Mouse (Mus musculus) intestine, embryonic 15.5 days (tissue): ENCODE data around the gene Zfp990. TPM values are rescaled to one million over a fixed set of nuclear protein-coding genes. Genes with fewer than 3 reads are reported as not detected.
"Not testable (repeated sequence)": the region's sequence is repeated elsewhere in the genome, so short reads cannot be mapped to it uniquely, and the experiment has no call there.

Experiments used
- ATAC-seq: fragments of 200-750 bp; cut with Nextera tagmentation; 2 replicates; pipeline ENCODE4 v1.8.0; 2017; ENCODE audit warnings: moderate TSS enrichment, moderate library complexity
- H3K27ac ChIP-seq: fragments of 300-500 bp; sonication (generic); 2 replicates; pipeline ENCODE4 v1.5.1; 2015; ENCODE audit warnings: mild to moderate bottlenecking, inconsistent platforms
- H3K27me3 ChIP-seq: fragments of 300-500 bp; sonication (generic); replicated peaks from 2 replicates; pipeline ENCODE4 v1.6.1; 2015; ENCODE audit warnings: inconsistent platforms
- H3K36me3 ChIP-seq: fragments of 300-500 bp; sonication (generic); 2 replicates; pipeline ENCODE4 v1.6.1; 2015; ENCODE audit warnings: inconsistent platforms
- H3K4me1 ChIP-seq: fragments of 300-500 bp; sonication (generic); replicated peaks from 2 replicates; pipeline ENCODE4 v1.6.1; 2015; ENCODE audit warnings: inconsistent platforms
- H3K4me2 ChIP-seq: fragments of 300-500 bp; sonication (generic); replicated peaks from 2 replicates; pipeline ENCODE4 v1.6.1; 2015; ENCODE audit warnings: mild to moderate bottlenecking, inconsistent platforms
- H3K4me3 ChIP-seq: fragments of 300-500 bp; sonication (generic); replicated peaks from 2 replicates; pipeline ENCODE4 v1.5.1; 2015; ENCODE audit warnings: inconsistent platforms
- H3K9ac ChIP-seq: fragments of 300-500 bp; sonication (generic); 2 replicates; pipeline ENCODE4 v1.6.1; 2015; ENCODE audit warnings: inconsistent platforms
- H3K9me3 ChIP-seq: fragments of 300-500 bp; sonication (generic); 2 replicates; pipeline ENCODE4 v1.6.1; 2016; ENCODE audit warnings: inconsistent platforms
- WGBS: fragments of 180-500 bp; shearing (Covaris S2); methylation state at CpG from one replicate; pipeline ENCODE4 v1.1.7; 2015; 5-methylcytosine and 5-hydroxymethylcytosine counted together
- polyA plus RNA-seq: library from polyadenylated mRNA; unstranded; fragments of >200 nt; fragmentation: Nextera tagmentation; extraction: Ambion mirVana; gene quantifications from 2 replicates; pipeline ENCODE4 v1.2.1, GENCODE M21; 2015

The Zfp990 gene
- polyA plus RNA-seq, 1 experiment from 2014 or later = 0.13 TPM

- H3K27ac ChIP-seq, H3K9ac ChIP-seq, H3K36me3 ChIP-seq, H3K4me1 ChIP-seq, H3K27me3 ChIP-seq, ATAC-seq, H3K4me3 ChIP-seq, H3K4me2 ChIP-seq, H3K9me3 ChIP-seq: not testable (repeated sequence)
- 76% methylated on average over 6 of the region's 6 CpGs for WGBS
These were observed 35.3 kb downstream of the Zfp990 start for GRCm38 (mm10) chr4:145545734-145546349.

GRCm38 (mm10) chr4:145546477-145546876 is 35.9 kb downstream of the Zfp990 start:
- ATAC-seq = not testable (repeated sequence)

GRCm38 (mm10) chr4:145556680-145557079 is 46.1 kb downstream of the Zfp990 start:
- no peak for ATAC-seq
- Histone ChIP-seq H3K27me3 (no peaks in the 10 kb centered on the region), H3K9ac (no peak overlapping the region), H3K4me3 (no peak overlapping the region), H3K36me3 (no peaks in the 10 kb centered on the region), H3K4me2 (no peak overlapping the region), H3K27ac (no peak overlapping the region), H3K4me1 (no peaks in the 10 kb centered on the region), H3K9me3 (no peaks in the 10 kb centered on the region)
- 68% methylated on average over 1 of the region's 1 CpGs for WGBS

More at GRCm38 (mm10) chr4:145546477-145546876, 35.9 kb downstream of the Zfp990 start:
- H3K4me1 ChIP-seq, H3K4me2 ChIP-seq, H3K9me3 ChIP-seq, H3K27me3 ChIP-seq, H3K9ac ChIP-seq, H3K36me3 ChIP-seq, H3K4me3 ChIP-seq, H3K27ac ChIP-seq: not testable (repeated sequence)
- 93% methylated on average over 3 of the region's 3 CpGs for WGBS

GRCm38 (mm10) chr4:145559505-145560099 is 49.0 kb downstream of the Zfp990 start:
- Histone ChIP-seq H3K27ac (no peak overlapping the region), H3K4me1 (no peaks in the 10 kb centered on the region), H3K4me2 (no peak overlapping the region), H3K36me3 (no peaks in the 10 kb centered on the region), H3K4me3 (no peak overlapping the region), H3K9ac (no peak overlapping the region), H3K9me3 (no peaks in the 10 kb centered on the region), H3K27me3 (no peaks in the 10 kb centered on the region)
- whole genome bisulfite sequencing = 39% methylated on average over 3 of the region's 3 CpGs
- no peak for ATAC-seq

- no peak overlapping the region for H3K27ac ChIP-seq
- no peaks in the 10 kb centered on the region for H3K36me3 ChIP-seq
- no peaks in the 10 kb centered on the region for H3K9me3 ChIP-seq
- 67% methylated on average over 3 of the region's 3 CpGs for WGBS
- no peaks in the 10 kb centered on the region for H3K27me3 ChIP-seq
- H3K4me1 ChIP-seq = no peaks in the 10 kb centered on the region
- ATAC-seq = no peak
- H3K4me3 ChIP-seq = no peak overlapping the region
- H3K4me2 ChIP-seq = no peak overlapping the region
- H3K9ac ChIP-seq = no peak overlapping the region
These were observed 53.7 kb downstream of the Zfp990 start for GRCm38 (mm10) chr4:145564111-145564821.

- not testable (repeated sequence) for H3K9ac ChIP-seq, H3K9me3 ChIP-seq, H3K4me3 ChIP-seq, H3K27me3 ChIP-seq, H3K4me1 ChIP-seq, H3K36me3 ChIP-seq, H3K4me2 ChIP-seq, ATAC-seq, H3K27ac ChIP-seq
- WGBS = 84% methylated on average over 10 of the region's 10 CpGs
These were observed 59.9 kb downstream of the Zfp990 start for GRCm38 (mm10) chr4:145570461-145570860.

- not testable (repeated sequence) for ATAC-seq, H3K27me3 ChIP-seq, H3K36me3 ChIP-seq, H3K9me3 ChIP-seq, H3K4me2 ChIP-seq, H3K4me3 ChIP-seq, H3K27ac ChIP-seq, H3K9ac ChIP-seq, H3K4me1 ChIP-seq
- 91% methylated on average over 8 of the region's 8 CpGs for WGBS
These were observed 66.1 kb downstream of the Zfp990 start for GRCm38 (mm10) chr4:145576623-145577022.

GRCm38 (mm10) chr4:145580333-145580732 is 69.8 kb downstream of the Zfp990 start:
- not testable (repeated sequence) for H3K4me2 ChIP-seq, H3K4me1 ChIP-seq, H3K27me3 ChIP-seq, H3K27ac ChIP-seq, H3K36me3 ChIP-seq, ATAC-seq, H3K4me3 ChIP-seq, H3K9ac ChIP-seq, H3K9me3 ChIP-seq
- WGBS = 92% methylated on average over 1 of the region's 1 CpGs

GRCm38 (mm10) chr4:145585078-145585477 is 74.5 kb downstream of the Zfp990 start, which contains the start of gene Gm13212:
Gene Gm13212, plus strand, starts transcription at chr4:145585166.
- not testable (repeated sequence) for H3K27me3 ChIP-seq, H3K9me3 ChIP-seq, H3K4me1 ChIP-seq, H3K9ac ChIP-seq, H3K36me3 ChIP-seq, H3K27ac ChIP-seq
- peak within 1 kb of the TSS; percentile 36 for H3K4me3 ChIP-seq
- WGBS = 19% methylated on average over 11 of the region's 11 CpGs
- peak; percentile 82 for ATAC-seq
- peak within 1 kb of the TSS; percentile 52 for H3K4me2 ChIP-seq

GRCm38 (mm10) chr4:145586046-145586445 is 75.5 kb downstream of the Zfp990 start:
- not testable (repeated sequence) for H3K27me3 ChIP-seq, H3K4me3 ChIP-seq, H3K4me2 ChIP-seq, H3K9me3 ChIP-seq, H3K27ac ChIP-seq, H3K4me1 ChIP-seq, H3K9ac ChIP-seq, H3K36me3 ChIP-seq
- 79% methylated on average over 2 of the region's 2 CpGs for WGBS
- ATAC-seq = 0 out of 2 replicates have a peak, but pooled peaks have one; percentile 28
